Mouse (Mus musculus) telencephalon, adult 2 months (tissue): ENCODE measurements around the gene Xcr1.

ENCODE experiments used
- DNase-seq: peaks from one replicate; pipeline ENCODE4 v3.0.0-alpha.2; 2011; ENCODE audit warnings: low read depth, low spot score

The Xcr1 gene

GRCm38 (mm10) chr9:123861929-123862328, at the start of gene Xcr1:
Gene Xcr1, minus strand, starts transcription at chr9:123862029.
- no peak for DNase-seq

GRCm38 (mm10) chr9:123872049-123872448, 10.2 kb upstream of the Xcr1 start:
- DNase-seq = no peak

- no peak for DNase-seq
Measured at GRCm38 (mm10) chr9:123869167-123869784, 7.4 kb upstream of the Xcr1 start.

- no peak for DNase-seq
Measured at GRCm38 (mm10) chr9:123863641-123864040, 1.8 kb upstream of the Xcr1 start.

- DNase-seq = no peak
Measured at GRCm38 (mm10) chr9:123862895-123863616, 1.2 kb upstream of the Xcr1 start.

GRCm38 (mm10) chr9:123856836-123857235, 5.0 kb downstream of the Xcr1 start:
- DNase-seq = no peak

GRCm38 (mm10) chr9:123852449-123853390, 9.1 kb downstream of the Xcr1 start:
- no peak for DNase-seq

GRCm38 (mm10) chr9:123851713-123852448, 9.9 kb downstream of the Xcr1 start, which contains the start of gene Fyco1:
Gene Fyco1, minus strand, starts transcription at chr9:123851899.
- DNase-seq = peak; percentile 99

GRCm38 (mm10) chr9:123851062-123851712, 10.6 kb downstream of the Xcr1 start:
- no peak for DNase-seq

GRCm38 (mm10) chr9:123850705-123851061, 11.1 kb downstream of the Xcr1 start:
- DNase-seq = no peak

- no peak for DNase-seq
Measured at GRCm38 (mm10) chr9:123849976-123850695, 11.7 kb downstream of the Xcr1 start.

- no peak for DNase-seq
Measured at GRCm38 (mm10) chr9:123846490-123846889, 15.3 kb downstream of the Xcr1 start.

GRCm38 (mm10) chr9:123845120-123845519, 16.7 kb downstream of the Xcr1 start:
- no peak for DNase-seq

- DNase-seq = no peak
Measured at GRCm38 (mm10) chr9:123844468-123844867, 17.4 kb downstream of the Xcr1 start.

GRCm38 (mm10) chr9:123840243-123840642, 21.6 kb downstream of the Xcr1 start:
- DNase-seq = no peak

- DNase-seq = no peak
Measured at GRCm38 (mm10) chr9:123835851-123836250, 26.0 kb downstream of the Xcr1 start.

GRCm38 (mm10) chr9:123828916-123829315, 32.9 kb downstream of the Xcr1 start:
- no peak for DNase-seq

- DNase-seq = no peak
Measured at GRCm38 (mm10) chr9:123826631-123827030, 35.2 kb downstream of the Xcr1 start.

GRCm38 (mm10) chr9:123818601-123819000, 43.2 kb downstream of the Xcr1 start:
- DNase-seq = no peak

- no peak for DNase-seq
Measured at GRCm38 (mm10) chr9:123815996-123816395, 45.8 kb downstream of the Xcr1 start.
